Mouse (Mus musculus) cerebellum, adult 2 months (tissue): ENCODE measurements at regions not wholly inside any gene's neighbourhood (a gene's known extent, or its start where the extent isn't known, plus 50 kb on each side); places are given as distances from the start of the nearest gene placed in this dataset.

Source experiments
- CTCF ChIP-seq: fragments of 200-500 bp; IDR thresholded peaks from 2 replicates; pipeline ENCODE4 v1.5.1; 2011; ENCODE audit warnings: low read depth, mild to moderate bottlenecking, control low read depth, low read length, moderate library complexity, borderline replicate concordance; ENCODE audit not compliant: insufficient read depth
- POLR2A ChIP-seq: fragments of 200-500 bp; IDR thresholded peaks from 2 replicates; pipeline ENCODE4 v1.6.1; 2011; ENCODE audit warnings: low read length, control low read depth, borderline replicate concordance; ENCODE audit not compliant: insufficient read depth

DNA sequence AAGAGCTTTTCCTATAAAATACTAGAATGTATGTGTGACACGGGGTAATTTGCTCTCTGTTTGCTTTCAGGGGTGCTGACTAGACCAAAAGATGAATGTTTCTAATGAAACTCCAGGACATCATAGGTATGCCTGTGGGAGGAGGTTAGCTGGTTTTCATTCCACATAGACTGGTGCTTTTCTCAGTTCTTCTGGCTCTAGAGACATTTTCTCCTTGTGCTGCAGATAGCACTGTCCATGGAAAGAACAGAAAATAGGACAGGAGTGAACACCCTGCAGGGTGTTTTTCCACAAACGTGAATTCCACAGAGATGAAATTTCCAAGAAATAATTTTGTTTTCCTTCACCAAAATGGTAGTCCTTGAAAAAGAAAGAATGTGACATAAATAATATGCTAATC lies 1016.0 kb upstream of the Cited2 start:
- TF ChIP-seq CTCF (no peak), POLR2A (no peak)
